Mouse (Mus musculus) cortical plate, adult 2 months (tissue): ENCODE data around the gene Cd6.

Source experiments
- CTCF ChIP-seq: fragments of 200-500 bp; IDR thresholded peaks from 2 replicates; pipeline ENCODE4 v1.5.1; 2011; ENCODE audit warnings: mild to moderate bottlenecking, control low read depth, low read length; ENCODE audit not compliant: insufficient read depth; ENCODE audit errors: extremely low read depth
- POLR2A ChIP-seq: fragments of 200-500 bp; IDR thresholded peaks from 2 replicates; pipeline ENCODE4 v1.6.1; 2011; ENCODE audit warnings: mild to moderate bottlenecking, low read length, control low read depth; ENCODE audit not compliant: insufficient read depth; ENCODE audit errors: extremely low read depth

DNA sequence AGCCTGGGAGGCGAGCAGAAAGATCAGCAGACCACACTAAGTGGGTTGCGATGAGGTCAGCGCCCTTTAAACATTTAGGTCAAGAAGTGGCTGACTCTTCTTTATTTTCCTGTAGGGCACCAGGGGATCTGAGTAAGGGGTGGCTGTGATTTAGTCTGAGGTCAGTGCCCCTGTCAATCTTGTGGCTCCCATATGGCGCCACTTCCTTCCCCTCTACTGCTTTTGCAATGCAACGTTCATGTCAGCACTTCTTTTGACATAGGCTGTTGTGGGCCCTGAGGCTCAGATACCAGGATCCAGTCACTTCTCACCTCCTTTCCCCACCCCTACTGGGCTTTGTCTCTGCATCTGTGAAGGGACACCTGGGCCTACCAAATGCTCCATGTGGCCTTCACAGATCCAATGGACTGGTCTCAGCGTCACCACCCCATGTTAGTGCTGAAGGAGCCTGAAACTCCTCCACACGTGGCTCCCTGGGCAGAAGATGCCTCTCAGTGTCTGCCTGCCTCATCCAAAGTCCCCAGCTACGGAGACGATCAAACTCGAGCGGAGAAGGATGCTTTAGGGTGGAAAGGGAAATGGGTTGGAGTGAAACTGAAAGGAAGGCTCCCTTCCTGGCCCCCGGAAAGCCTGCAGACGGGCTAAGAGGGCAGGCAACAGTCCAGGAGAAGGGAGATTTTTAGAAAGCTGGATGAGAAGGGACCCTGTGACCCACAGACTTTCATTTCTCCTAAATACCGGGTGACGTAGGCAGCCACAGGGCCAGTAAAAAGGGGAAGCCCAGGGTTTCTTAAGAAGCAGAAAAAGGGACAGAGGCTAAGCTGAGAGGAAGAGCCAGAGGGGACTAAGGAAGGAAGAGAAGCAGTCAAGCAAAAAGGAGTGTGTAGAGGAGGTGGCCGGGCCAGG is 12.1 kb upstream of the Cd6 start:
- TF ChIP-seq CTCF, result no peak
- no peak for TF ChIP-seq POLR2A
